Mouse (Mus musculus) embryonic facial prominence, embryonic 11.5 days (tissue): ENCODE measurements at regions not wholly inside any gene's neighbourhood (a gene's known extent, or its start where the extent isn't known, plus 50 kb on each side); places are given as distances from the start of the nearest gene placed in this dataset.

Experiments
- ATAC-seq: fragments of 200-750 bp; cut with Nextera tagmentation; replicated peaks from 2 replicates; pipeline ENCODE4 v1.8.0; 2017; ENCODE audit warnings: low read depth; ENCODE audit not compliant: insufficient number of reproducible peaks, low FRiP score, low TSS enrichment
- DNase-seq: peaks from one replicate; pipeline ENCODE4 v3.0.0-alpha.2; 2015; ENCODE audit warnings: low spot score
- H3K27ac ChIP-seq: fragments of 300-500 bp; sonication (generic); replicated peaks from 2 replicates; pipeline ENCODE4 v1.5.1; 2014; ENCODE audit warnings: mild to moderate bottlenecking, low read depth, low read length, control low read depth
- H3K27me3 ChIP-seq: fragments of 300-500 bp; sonication (generic); 2 replicates; pipeline ENCODE4 v1.6.1; 2014; ENCODE audit warnings: mild to moderate bottlenecking, low read length, moderate library complexity, mixed read lengths; ENCODE audit not compliant: control insufficient read depth, insufficient read depth
- H3K36me3 ChIP-seq: fragments of 300-500 bp; sonication (generic); replicated peaks from 2 replicates; pipeline ENCODE4 v1.6.1; 2014; ENCODE audit warnings: low read depth, mild to moderate bottlenecking, low read length, moderate library complexity, mixed read lengths; ENCODE audit not compliant: control insufficient read depth, insufficient read depth
- H3K4me1 ChIP-seq: fragments of 300-500 bp; sonication (generic); 2 replicates; pipeline ENCODE4 v1.6.1; 2014; ENCODE audit warnings: low read length, mixed read lengths; ENCODE audit not compliant: control insufficient read depth, insufficient read depth
- H3K4me2 ChIP-seq: fragments of 300-500 bp; sonication (generic); 2 replicates; pipeline ENCODE4 v1.6.1; 2014; ENCODE audit warnings: low read depth, mild to moderate bottlenecking, control low read depth, low read length, moderate library complexity
- H3K4me3 ChIP-seq: fragments of 300-500 bp; sonication (generic); 2 replicates; pipeline ENCODE4 v1.5.1; 2014; ENCODE audit warnings: low read depth, low read length, control low read depth
- H3K9ac ChIP-seq: fragments of 300-500 bp; sonication (generic); replicated peaks from 2 replicates; pipeline ENCODE4 v1.6.1; 2014; ENCODE audit warnings: mild to moderate bottlenecking, control low read depth, low read length
- H3K9me3 ChIP-seq: fragments of 300-500 bp; sonication (generic); replicated peaks from 2 replicates; pipeline ENCODE4 v1.6.1; 2016; ENCODE audit warnings: mild to moderate bottlenecking, low read length, inconsistent platforms, mixed read lengths; ENCODE audit not compliant: control insufficient read depth
- WGBS: fragments of 180-500 bp; shearing (Covaris S2); extraction: QIAGEN DNeasy Blood & Tissue Kit; methylation state at CpG from one replicate; pipeline ENCODE4 v1.1.7; 2014; 5-methylcytosine and 5-hydroxymethylcytosine counted together

DNA sequence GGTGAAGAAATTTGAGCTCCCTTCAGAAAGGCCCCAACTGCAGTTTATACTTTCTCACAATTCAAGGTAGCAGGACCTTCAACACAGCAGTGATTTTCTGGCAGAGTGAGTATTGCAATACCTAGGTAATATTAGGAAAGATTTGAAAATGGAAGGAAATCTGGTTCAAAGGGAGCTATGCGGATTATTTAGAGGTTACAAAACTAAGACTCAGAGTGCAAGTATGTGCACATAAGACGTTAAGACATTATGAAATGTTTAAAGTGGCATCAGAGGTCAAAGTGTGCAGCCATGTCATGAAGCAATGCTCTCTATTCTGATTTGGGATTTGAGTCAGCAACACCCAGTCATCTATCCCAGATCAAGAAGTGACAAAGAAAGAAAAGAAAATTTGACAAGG lies 164.6 kb downstream of the Ptn start:
- Histone ChIP-seq H3K4me1 (no peaks in the 10 kb centered on the region), H3K36me3 (no peaks in the 10 kb centered on the region), H3K9me3 (no peaks in the 10 kb centered on the region), H3K4me3 (no peak overlapping the region), H3K27me3 (no peaks in the 10 kb centered on the region), H3K27ac (no peak overlapping the region), H3K4me2 (no peak overlapping the region), H3K9ac (no peak overlapping the region)
- ATAC-seq (no peak), DNase-seq (no peak)
- WGBS: 72% methylated on average over 2 of the region's 2 CpGs

DNA sequence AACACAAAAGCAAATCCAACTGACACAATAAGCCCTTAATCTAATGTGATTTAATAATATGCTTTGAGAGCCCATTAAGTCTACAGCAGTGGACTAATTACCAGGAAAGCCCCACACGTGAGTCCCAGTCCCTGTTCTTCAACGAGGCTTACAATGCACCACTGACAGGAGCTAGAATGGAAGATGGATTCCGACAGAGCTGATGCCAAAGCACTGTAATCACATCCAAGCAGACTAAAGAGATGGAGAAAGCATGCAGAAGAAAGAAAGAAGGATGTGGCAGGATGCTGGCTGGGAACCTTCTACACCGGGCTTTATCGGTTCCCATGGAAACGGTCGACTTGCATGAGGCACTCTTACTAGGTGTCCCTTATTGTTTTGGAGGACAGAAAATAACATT lies 165.1 kb downstream of the Ptn start:
- no peak overlapping the region for H3K27ac ChIP-seq

GRCm38 (mm10) chr6:36637031-36637430 lies 173.0 kb downstream of the Ptn start:
- Histone ChIP-seq H3K27ac (no peak overlapping the region), H3K9me3 (no peaks in the 10 kb centered on the region), H3K4me3 (no peak overlapping the region), H3K27me3 (no peaks in the 10 kb centered on the region), H3K4me2 (no peak overlapping the region), H3K36me3 (no peaks in the 10 kb centered on the region), H3K4me1 (no peaks in the 10 kb centered on the region), H3K9ac (no peak overlapping the region)
- 83% methylated on average over 2 of the region's 2 CpGs for WGBS
- no peak for DNase-seq
- no peak for ATAC-seq

More for the DNA sequence above, 165.1 kb downstream of the Ptn start:
- ATAC-seq (peak; percentile 62; the same call in 1 of the 2 replicates), DNase-seq (peak; percentile 59)
- H3K9me3 ChIP-seq: no peaks in the 10 kb centered on the region
- no peak overlapping the region for H3K4me3 ChIP-seq
- H3K9ac ChIP-seq: no peak overlapping the region
- no peaks in the 10 kb centered on the region for H3K36me3 ChIP-seq
- H3K4me2 ChIP-seq: no peak overlapping the region
- no peaks in the 10 kb centered on the region for H3K4me1 ChIP-seq
- H3K27me3 ChIP-seq: no peaks in the 10 kb centered on the region
- 50% methylated on average over 7 of the region's 7 CpGs for WGBS

- 80% methylated on average over 2 of the region's 2 CpGs for WGBS
- no peaks in the 10 kb centered on the region for H3K36me3 ChIP-seq
- DNase-seq: no peak
Measured at GRCm38 (mm10) chr6:36627648-36628047, 182.4 kb downstream of the Ptn start.

GRCm38 (mm10) chr6:36608281-36608970 lies 201.6 kb downstream of the Ptn start:
- no peak overlapping the region for H3K9ac ChIP-seq
- DNase-seq (no peak), ATAC-seq (no peak)
- no peak overlapping the region for H3K4me2 ChIP-seq
- H3K4me3 ChIP-seq: no peak overlapping the region
- H3K27me3 ChIP-seq: no peaks in the 10 kb centered on the region
- no peaks in the 10 kb centered on the region for H3K9me3 ChIP-seq
- no peaks in the 10 kb centered on the region for H3K4me1 ChIP-seq
- H3K36me3 ChIP-seq: no peaks in the 10 kb centered on the region
- no peak overlapping the region for H3K27ac ChIP-seq
- 71% methylated on average over 10 of the region's 10 CpGs for WGBS

More at GRCm38 (mm10) chr6:36627648-36628047, 182.4 kb downstream of the Ptn start:
- Histone ChIP-seq H3K9ac (no peak overlapping the region), H3K27ac (no peak overlapping the region), H3K4me2 (no peak overlapping the region), H3K4me3 (no peak overlapping the region), H3K4me1 (no peaks in the 10 kb centered on the region), H3K27me3 (no peaks in the 10 kb centered on the region), H3K9me3 (no peaks in the 10 kb centered on the region)
- ATAC-seq: no peak

DNA sequence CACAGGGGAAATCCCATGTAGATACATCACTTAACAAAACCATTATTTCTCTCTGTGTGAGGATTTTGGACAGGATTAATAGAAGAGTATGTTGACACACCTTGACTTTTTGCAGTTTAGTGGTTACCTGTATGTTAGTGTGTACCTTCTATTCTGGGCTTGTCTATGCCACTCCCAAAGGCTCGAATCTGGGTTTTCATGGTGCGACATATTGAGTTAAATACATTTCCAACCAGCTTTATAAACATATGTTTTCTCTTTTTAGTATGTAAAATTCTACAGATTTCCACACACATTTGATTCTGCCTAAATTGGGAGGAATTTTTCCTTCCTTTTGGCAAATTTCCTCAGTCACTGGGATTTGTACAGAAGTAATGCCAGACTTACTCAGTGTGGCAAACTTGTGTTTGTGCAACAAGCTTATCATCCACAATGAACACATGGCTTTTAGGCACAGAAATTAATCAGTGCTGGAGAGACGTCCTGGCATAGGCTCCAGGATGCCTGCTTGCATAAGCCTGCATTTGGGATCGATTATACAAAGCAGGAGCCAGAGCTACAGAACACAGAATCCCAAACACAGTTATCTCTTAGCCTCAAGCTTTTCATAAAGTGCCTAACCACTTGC lies 204.3 kb downstream of the Ptn start:
- no peak overlapping the region for H3K27ac ChIP-seq
- H3K4me1 ChIP-seq: no peaks in the 10 kb centered on the region
- no peak overlapping the region for H3K4me3 ChIP-seq
- ATAC-seq (no peak), DNase-seq (peak; percentile 13)
- H3K36me3 ChIP-seq: no peaks in the 10 kb centered on the region
- no peaks in the 10 kb centered on the region for H3K27me3 ChIP-seq
- H3K9ac ChIP-seq: no peak overlapping the region
- 63% methylated on average over 4 of the region's 4 CpGs for WGBS
- no peak overlapping the region for H3K4me2 ChIP-seq
- no peaks in the 10 kb centered on the region for H3K9me3 ChIP-seq

DNA sequence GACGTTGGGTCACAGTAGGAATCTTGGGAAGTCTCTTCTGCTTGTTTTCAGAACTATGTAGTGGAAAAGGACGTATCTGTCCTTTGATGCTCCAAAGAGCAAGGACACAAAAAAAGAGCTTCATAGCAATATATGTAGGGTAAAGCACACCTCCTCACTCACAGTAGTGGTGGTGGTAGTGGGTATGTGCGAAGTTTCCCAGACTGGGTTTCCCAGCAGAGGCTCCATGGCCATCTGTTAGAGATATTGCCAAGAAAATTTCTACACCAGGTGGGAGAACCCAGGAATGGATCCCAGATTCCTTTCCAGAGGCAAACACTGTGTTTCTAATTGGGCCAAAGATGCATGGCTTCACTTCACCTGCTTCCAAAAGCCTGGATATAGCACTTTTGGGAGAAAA lies 205.2 kb downstream of the Ptn start:
- no peak overlapping the region for H3K27ac ChIP-seq
- 93% methylated on average over 3 of the region's 3 CpGs for WGBS
- ATAC-seq: no peak

DNA sequence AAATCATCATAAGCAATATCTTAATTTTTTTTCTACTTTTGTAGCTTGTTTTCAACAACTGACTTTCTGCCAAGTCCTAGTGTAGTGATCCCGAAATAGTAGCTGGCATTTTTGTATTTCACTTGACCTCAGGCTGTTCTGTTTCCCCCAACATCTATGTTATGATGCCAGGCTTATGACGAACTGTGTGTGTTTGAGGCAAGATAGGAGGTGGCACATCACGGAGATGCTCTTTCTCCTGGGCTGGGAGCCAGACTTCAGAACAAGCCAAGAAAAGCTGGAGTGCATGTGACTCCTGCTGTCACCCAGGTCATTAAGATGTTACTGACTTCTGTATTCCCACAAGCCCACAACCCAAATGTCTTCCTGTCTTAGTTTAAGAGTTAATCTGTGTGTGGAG lies 208.7 kb downstream of the Chrm2 start:
- no peaks in the 10 kb centered on the region for H3K9me3 ChIP-seq
- H3K27ac ChIP-seq: no peak overlapping the region
- no peaks in the 10 kb centered on the region for H3K36me3 ChIP-seq
- no peak overlapping the region for H3K4me2 ChIP-seq
- H3K27me3 ChIP-seq: no peaks in the 10 kb centered on the region
- H3K4me1 ChIP-seq: no peaks in the 10 kb centered on the region
- H3K4me3 ChIP-seq: no peak overlapping the region
- no peak for ATAC-seq
- no peak for DNase-seq
- H3K9ac ChIP-seq: no peak overlapping the region
- WGBS: 88% methylated on average over 3 of the region's 3 CpGs

More for the DNA sequence above, 205.2 kb downstream of the Ptn start:
- no peaks in the 10 kb centered on the region for H3K27me3 ChIP-seq
- H3K36me3 ChIP-seq: no peaks in the 10 kb centered on the region
- H3K9ac ChIP-seq: no peak overlapping the region
- no peak overlapping the region for H3K4me3 ChIP-seq
- H3K9me3 ChIP-seq: no peaks in the 10 kb centered on the region
- DNase-seq: no peak
- H3K4me1 ChIP-seq: no peaks in the 10 kb centered on the region
- no peak overlapping the region for H3K4me2 ChIP-seq
